Mouse (Mus musculus) adrenal gland, postnatal 14 days (tissue): ENCODE data around the gene Vmn1r68. TPM values are rescaled to one million over a fixed set of nuclear protein-coding genes. Genes with fewer than 3 reads are reported as not detected.
A peak's percentile ranks its signal among the peaks of the same experiment; 100 is the strongest.

Source experiments
- DNase-seq: peaks from one replicate; pipeline ENCODE4 v3.0.0; 2021; ENCODE audit warnings: mixed read lengths
- long read RNA-seq, 2 experiments: library from polyadenylated mRNA; stranded (forward); transcript quantifications; one replicate each; pipeline ENCODE4 v2.0.0; 2021
- total RNA-seq: library from RNA; stranded (reverse); gene quantifications from 2 replicates; pipeline ENCODE4 v1.2.3, GENCODE M21; 2021

Gene Vmn1r68
- not detected in 2 replicates for total RNA-seq
- long read RNA-seq, experiment 1 = 0 reads
- long read RNA-seq, experiment 2 = 0 reads

DNA sequence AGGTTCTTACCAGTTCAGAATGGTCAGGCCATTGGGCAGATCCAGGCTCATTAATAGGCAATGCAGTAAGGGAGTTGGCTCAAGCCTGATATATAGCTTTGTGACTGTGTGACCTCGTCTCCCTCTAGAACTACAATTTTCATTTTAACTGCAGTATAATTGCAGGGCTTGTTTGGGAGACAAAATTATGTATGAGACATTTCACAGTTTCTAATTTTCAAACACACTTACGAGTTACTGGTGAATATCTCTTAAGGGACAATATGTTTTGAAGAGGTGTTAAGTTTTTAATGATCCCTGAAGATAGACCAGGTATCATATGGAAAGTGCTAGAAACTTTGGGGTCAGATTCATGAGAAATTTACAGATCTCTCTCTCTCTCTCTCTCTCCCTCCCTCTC, at the start of gene Vmn1r68:
Gene Vmn1r68 (minus strand): TSS at position 101 of the 400 bp plus-strand sequence.
- DNase-seq = no peak

DNA sequence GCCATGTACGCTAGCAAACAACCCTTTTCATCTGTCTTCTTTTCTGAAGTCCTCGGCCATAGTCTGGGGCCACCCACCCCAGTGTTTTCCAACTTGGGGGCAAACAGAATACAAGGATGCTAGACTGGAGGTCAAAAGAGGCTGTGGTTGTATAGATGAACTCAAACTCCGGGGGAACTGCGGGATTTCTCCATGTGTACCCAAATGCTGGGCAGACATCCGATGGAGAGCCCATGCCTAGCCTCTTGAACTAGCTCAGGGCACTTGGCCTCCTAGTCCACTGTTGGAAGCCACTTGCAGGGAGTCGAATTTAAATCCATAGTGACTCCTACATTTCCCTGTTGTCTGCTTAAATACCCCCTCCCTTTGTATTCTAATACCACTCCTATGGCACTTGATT, 62.7 kb downstream of the Vmn1r68 start:
- DNase-seq = no peak

DNA sequence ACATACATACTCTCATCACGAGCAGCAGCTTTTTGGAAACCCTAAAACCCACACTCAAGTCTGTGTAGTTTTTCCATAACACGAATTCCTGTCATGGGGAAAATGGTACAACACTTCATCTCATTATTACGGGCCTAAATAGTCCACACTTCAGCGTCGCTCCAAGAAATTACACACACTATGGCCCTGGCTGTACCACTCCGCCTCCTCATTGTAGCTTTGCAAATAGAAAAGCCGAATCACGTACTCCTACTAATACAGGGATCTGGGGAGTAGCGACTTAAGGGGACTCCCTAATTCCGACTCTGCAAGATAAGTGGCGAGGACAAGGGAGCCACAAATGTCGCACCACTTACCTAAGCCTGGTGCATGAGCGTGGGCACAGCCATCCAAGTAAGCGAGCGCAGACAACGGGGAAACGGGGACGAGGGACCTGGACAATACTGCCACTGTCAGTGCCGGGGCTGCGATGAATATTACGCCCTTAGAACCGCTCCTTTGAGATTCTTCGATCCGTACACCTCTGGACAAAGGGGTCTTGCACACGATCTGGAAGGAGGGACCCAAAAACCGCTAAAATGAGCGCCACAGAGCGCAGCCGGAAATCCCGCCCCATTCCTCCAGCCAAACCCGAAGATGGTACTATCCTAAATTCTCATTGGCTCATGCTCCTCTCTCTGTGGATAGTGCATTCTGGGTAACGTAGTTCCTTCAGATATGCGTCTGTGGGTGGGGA, 63.3 kb downstream of the Vmn1r68 start, which contains the start of gene Zik1:
Gene Zik1 (minus strand): TSS at position 609 of the 736 bp plus-strand sequence.
- DNase-seq = peak; percentile 76

GRCm38 (mm10) chr7:10480588-10481233, 77.6 kb downstream of the Vmn1r68 start:
- no peak for DNase-seq

GRCm38 (mm10) chr7:10479813-10480212, 78.5 kb downstream of the Vmn1r68 start:
- DNase-seq = no peak

DNA sequence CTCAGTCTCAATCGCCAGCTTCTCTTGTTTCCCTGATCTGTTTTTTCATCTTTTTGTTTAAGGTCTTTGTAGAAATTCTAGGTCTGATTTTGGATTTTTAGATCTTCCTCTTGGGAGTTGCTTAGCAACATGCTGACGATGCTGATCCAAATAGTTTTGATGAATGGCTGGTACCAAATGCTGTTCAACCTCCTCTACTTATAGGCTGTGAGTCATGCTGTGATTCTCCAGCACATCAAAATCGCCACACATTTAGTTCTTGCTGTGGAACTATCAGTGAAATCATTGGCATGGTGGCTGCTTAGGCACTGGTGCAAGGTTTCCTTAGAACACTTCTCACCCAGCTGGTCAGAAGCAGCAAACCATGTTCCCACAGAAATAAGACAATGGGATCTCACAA, 100.1 kb downstream of the Vmn1r68 start:
- DNase-seq = no peak

Other genes starting within 250 kb of the Vmn1r68 start
- gene Vmn1r67, start 115.2 kb downstream of the Vmn1r68 start, total RNA-seq = not detected in 2 replicates
- 2.6 and 2.9 TPM in 2 replicates for gene Zik1, start 63.1 kb downstream of the Vmn1r68 start, total RNA-seq
- gene Vmn1r69, start 55.2 kb upstream of the Vmn1r68 start, total RNA-seq = not detected in 2 replicates
- gene Vmn1r70, start 73.0 kb upstream of the Vmn1r68 start, total RNA-seq = not detected in 2 replicates
- not detected in 2 replicates for gene Nlrp4b, start 129.3 kb upstream of the Vmn1r68 start, total RNA-seq
- gene Vmn1r71, start 195.9 kb upstream of the Vmn1r68 start, total RNA-seq = not detected in 2 replicates